Mouse (Mus musculus) adrenal gland, adult (tissue): ENCODE measurements around the gene Krtap4-1.
"Not testable (repeated sequence)": the region's sequence is repeated elsewhere in the genome, so short reads cannot be mapped to it uniquely, and the experiment has no call there.

ENCODE experiments used
- DNase-seq, 2 experiments: peaks; one replicate each; pipeline ENCODE4 v3.0.0; 2022 to 2023; ENCODE audit warnings: low spot score in 1 of 2; ENCODE audit not compliant: inconsistent age in 2 of 2

Krtap4-1 gene

GRCm38 (mm10) chr11:99628138-99628537 is at the start of gene Krtap4-1:
Krtap4-1 (minus strand) TSS chr11:99628238.
- DNase-seq, result no peak

GRCm38 (mm10) chr11:99665860-99666259 is 37.8 kb upstream of the Krtap4-1 start, which contains the start of gene Krtap4-6:
Krtap4-6 (minus strand) TSS chr11:99665960.
- DNase-seq, result no peak

GRCm38 (mm10) chr11:99662802-99663201 is 34.8 kb upstream of the Krtap4-1 start:
- no peak for DNase-seq

- no peak for DNase-seq
Measured at GRCm38 (mm10) chr11:99659256-99659655, 31.2 kb upstream of the Krtap4-1 start.

GRCm38 (mm10) chr11:99658467-99659010 is 30.5 kb upstream of the Krtap4-1 start, which contains the start of gene Gm11563:
Gm11563 (minus strand) TSS chr11:99658960.
- DNase-seq, result not testable (repeated sequence)

- DNase-seq, result no peak
Measured at GRCm38 (mm10) chr11:99657051-99657450, 29.0 kb upstream of the Krtap4-1 start.

GRCm38 (mm10) chr11:99650136-99650535 is 22.1 kb upstream of the Krtap4-1 start, which contains the start of gene Gm11555:
Gm11555 (minus strand) TSS chr11:99650236.
- DNase-seq, result no peak

GRCm38 (mm10) chr11:99646444-99646843 is 18.4 kb upstream of the Krtap4-1 start:
- DNase-seq, result no peak

- DNase-seq, result no peak
Measured at GRCm38 (mm10) chr11:99644351-99644750, 16.3 kb upstream of the Krtap4-1 start.

- DNase-seq, result not testable (repeated sequence)
Measured at GRCm38 (mm10) chr11:99643635-99644139, 15.6 kb upstream of the Krtap4-1 start, which contains the start of gene Krtap4-7. Krtap4-7 (minus strand) TSS chr11:99644089.

- no peak for DNase-seq
Measured at GRCm38 (mm10) chr11:99640926-99641325, 12.9 kb upstream of the Krtap4-1 start.

GRCm38 (mm10) chr11:99637086-99637485 is 9.0 kb upstream of the Krtap4-1 start:
- no peak for DNase-seq

GRCm38 (mm10) chr11:99634653-99635134 is 6.7 kb upstream of the Krtap4-1 start, which contains the start of gene Krtap4-2:
Krtap4-2 (minus strand) TSS chr11:99635084.
- no peak for DNase-seq

GRCm38 (mm10) chr11:99633293-99633692 is 5.3 kb upstream of the Krtap4-1 start:
- no peak for DNase-seq

- DNase-seq, result no peak
Measured at GRCm38 (mm10) chr11:99630890-99631289, 2.9 kb upstream of the Krtap4-1 start.

GRCm38 (mm10) chr11:99620335-99620734 is 7.7 kb downstream of the Krtap4-1 start, which contains the start of gene Gm11562:
Gm11562 (minus strand) TSS chr11:99620435.
- no peak for DNase-seq

GRCm38 (mm10) chr11:99614796-99615363 is 13.2 kb downstream of the Krtap4-1 start, which contains the start of gene Krtap2-4:
Krtap2-4 (minus strand) TSS chr11:99614846.
- peak in 1 of 2 experiments; percentile 18 for DNase-seq

GRCm38 (mm10) chr11:99610089-99610488 is 17.9 kb downstream of the Krtap4-1 start, which contains the start of gene Gm11937:
Gm11937 (minus strand) TSS chr11:99610189.
- DNase-seq, result not testable (repeated sequence)

- no peak for DNase-seq
Measured at GRCm38 (mm10) chr11:99609126-99609525, 18.9 kb downstream of the Krtap4-1 start.

- DNase-seq, result not testable (repeated sequence)
Measured at GRCm38 (mm10) chr11:99603208-99603607, 24.8 kb downstream of the Krtap4-1 start, which contains the start of gene Gm11938. Gm11938 (minus strand) TSS chr11:99603308.

- not testable (repeated sequence) for DNase-seq
Measured at GRCm38 (mm10) chr11:99597742-99598141, 30.3 kb downstream of the Krtap4-1 start, which contains the start of gene Krtap9-3. Krtap9-3 (minus strand) TSS chr11:99598105.

- DNase-seq, result no peak
Measured at GRCm38 (mm10) chr11:99590981-99591380, 37.1 kb downstream of the Krtap4-1 start, which contains the start of gene Krtap1-3. Krtap1-3 (minus strand) TSS chr11:99591339.
